Mouse (Mus musculus): Measurements from ENCODE around the gene Rtl6. TPM values are rescaled to one million over a fixed set of nuclear protein-coding genes. Genes with fewer than 3 reads are reported as not detected.

Rtl6 gene
- total RNA-seq, 1 experiment from 2014 or later: 0.67 TPM

Other genes with a start within 250 kb of the Rtl6 start
- gene Parvg, start 233.8 kb downstream of the Rtl6 start, total RNA-seq (2017): 54.1 to 106 TPM (median 56.9 TPM) in 3 replicates
- gene Shisal1, start 110.7 kb downstream of the Rtl6 start, total RNA-seq (2017): not detected in 3 replicates
- gene Prr5, start 111.8 kb upstream of the Rtl6 start, total RNA-seq (2017): 2.6 to 9.9 TPM (median 3.7 TPM) in 3 replicates
- not detected in 3 replicates for gene Arhgap8, start 162.2 kb upstream of the Rtl6 start, total RNA-seq (2017)

Data from monocyte, adult 5-6 weeks (primary cell).